Mouse (Mus musculus) small intestine, adult 2 months (tissue): Measurements from ENCODE around the gene Rassf8.

Source experiments
- CTCF ChIP-seq: fragments of 200-500 bp; IDR thresholded peaks from 2 replicates; pipeline ENCODE4 v1.5.1; 2012; ENCODE audit warnings: low read depth, mild to moderate bottlenecking, control low read depth, inconsistent platforms, low read length, moderate library complexity, mixed read lengths; ENCODE audit not compliant: insufficient replicate concordance, insufficient read length; ENCODE audit errors: extremely low read depth
- POLR2A ChIP-seq: fragments of 200-500 bp; IDR thresholded peaks from 2 replicates; pipeline ENCODE4 v1.6.1; 2012; ENCODE audit warnings: low read depth, mild to moderate bottlenecking, control low read depth, inconsistent platforms, low read length, moderate library complexity

GRCm38 (mm10) chr6:145758685-145759084, 12.1 kb downstream of the Rassf8 start:
- no peak for TF ChIP-seq POLR2A
- TF ChIP-seq CTCF, result no peak
